Mouse (Mus musculus): ENCODE measurements around the gene Cyp4f39.

Cyp4f39 gene

DNA sequence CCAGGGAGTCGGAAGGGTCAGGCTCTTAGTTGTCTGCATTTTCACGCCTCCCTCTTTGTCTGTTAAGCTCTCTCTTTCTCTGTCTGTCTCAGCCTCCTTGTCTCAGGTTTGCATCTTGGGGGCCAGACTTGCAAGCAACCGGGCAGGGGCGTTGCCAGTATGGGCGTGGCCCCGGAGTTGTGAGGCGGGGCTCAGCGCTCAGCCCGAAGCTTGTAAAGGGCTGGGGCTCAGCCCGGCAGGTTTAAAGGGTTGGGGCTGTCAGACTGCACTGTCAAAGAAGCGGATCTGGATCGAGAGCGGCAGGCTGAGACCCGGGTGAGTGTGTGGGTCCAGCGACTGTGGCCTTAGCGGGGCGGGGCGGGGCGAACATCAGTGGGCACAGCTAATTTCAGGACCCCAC, at the start of gene Cyp4f39:
TSS of gene Cyp4f39 (plus strand) at position 242 of the 400 bp plus-strand sequence.
- no peak for DNase-seq (ENCODE audit: low read depth, low spot score)

DNA sequence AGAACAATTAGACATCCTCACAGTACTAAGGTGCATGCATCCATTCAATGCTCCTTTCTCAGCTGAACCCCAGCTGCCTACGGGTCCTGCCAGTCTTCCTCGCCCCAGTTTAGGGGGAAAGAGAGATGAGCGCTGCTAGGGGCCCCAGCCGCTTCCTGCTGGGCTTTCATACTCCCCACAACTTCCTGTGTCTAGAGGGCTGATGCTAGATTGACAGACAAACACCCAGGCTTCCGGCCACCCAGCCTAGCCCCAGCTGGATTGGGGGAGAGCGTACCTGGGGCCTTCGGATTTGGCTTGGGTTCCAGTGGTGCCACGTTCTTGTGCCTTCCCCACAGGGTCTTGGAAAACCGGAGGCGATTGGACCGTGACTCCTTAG, 49.8 kb upstream of the Cyp4f39 start:
- DNase-seq (ENCODE audit: low read depth, low spot score), result no peak

DNA sequence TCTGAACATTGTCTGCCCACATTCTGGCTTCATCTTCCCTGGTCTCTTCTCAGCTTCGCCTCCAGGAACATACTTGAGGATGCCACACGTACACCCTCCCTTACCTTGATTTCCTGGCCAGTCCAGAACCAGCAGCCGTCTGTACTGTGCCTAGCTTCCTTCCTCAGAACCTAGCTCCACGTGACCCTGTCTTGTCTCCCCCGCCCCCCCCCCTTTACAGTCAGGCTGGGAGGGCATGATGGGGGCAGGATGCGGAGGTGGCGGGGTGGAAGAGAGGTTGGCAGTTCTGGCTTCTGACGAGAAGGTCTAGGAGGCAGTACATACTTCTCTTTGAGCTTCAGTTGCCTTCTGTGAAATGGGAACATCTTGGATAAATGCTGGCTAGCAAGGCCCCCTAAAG, 49.1 kb upstream of the Cyp4f39 start, which contains the start of gene Rasal3:
TSS of gene Rasal3 (minus strand) at position 167 of the 400 bp plus-strand sequence.
- DNase-seq (ENCODE audit: low read depth, low spot score), result no peak

DNA sequence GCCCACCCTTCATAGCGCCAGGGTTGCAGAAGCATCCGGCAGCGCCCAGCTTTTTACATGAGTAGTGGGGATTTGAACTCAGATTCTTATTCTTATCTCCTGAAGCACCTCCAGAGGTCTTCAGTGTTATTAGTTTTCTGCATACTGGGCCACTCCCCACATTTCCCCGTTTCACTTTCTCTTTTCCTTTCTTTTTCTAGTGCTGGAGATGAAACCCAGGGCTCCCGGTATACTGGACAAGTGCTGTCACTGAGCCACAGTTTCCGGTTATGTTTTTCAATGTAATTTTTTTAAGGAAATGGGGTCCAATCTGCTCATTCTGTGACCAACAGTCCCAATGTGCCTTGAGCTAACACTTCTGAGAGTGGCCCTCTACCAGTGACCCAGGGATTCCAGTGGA, 40.6 kb upstream of the Cyp4f39 start:
- no peak for DNase-seq (ENCODE audit: low read depth, low spot score)

DNA sequence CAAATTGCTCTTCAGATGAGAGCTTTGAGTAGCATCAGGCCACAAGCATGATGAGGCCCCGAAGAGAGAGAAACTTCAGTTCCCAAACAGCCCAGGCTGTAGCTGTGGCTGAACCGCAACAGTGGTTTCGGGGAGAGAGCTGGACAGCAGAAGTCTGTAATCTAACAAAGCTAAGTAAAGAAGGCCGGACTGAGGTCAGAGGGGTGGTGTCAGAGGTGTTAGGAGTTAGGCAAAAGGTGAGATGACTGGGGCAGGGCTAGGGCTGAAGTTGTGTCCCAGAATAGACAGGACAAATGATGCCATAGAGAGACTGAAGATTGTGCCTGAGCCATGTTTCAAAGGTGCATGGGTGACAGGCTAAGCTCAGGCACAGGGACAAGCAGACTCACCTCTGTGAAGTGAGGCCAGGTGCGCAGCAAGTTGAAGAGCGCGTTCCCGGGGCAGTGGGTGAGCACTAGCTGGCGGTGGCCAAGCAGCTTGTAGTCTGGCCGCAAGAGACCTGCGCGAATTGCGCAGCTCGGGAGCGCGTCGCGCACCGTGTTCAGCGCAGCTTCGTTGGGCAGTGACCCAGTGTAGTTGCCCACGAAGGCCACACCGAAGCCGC, 37.0 kb upstream of the Cyp4f39 start:
- no peak for DNase-seq (ENCODE audit: low read depth, low spot score)

DNA sequence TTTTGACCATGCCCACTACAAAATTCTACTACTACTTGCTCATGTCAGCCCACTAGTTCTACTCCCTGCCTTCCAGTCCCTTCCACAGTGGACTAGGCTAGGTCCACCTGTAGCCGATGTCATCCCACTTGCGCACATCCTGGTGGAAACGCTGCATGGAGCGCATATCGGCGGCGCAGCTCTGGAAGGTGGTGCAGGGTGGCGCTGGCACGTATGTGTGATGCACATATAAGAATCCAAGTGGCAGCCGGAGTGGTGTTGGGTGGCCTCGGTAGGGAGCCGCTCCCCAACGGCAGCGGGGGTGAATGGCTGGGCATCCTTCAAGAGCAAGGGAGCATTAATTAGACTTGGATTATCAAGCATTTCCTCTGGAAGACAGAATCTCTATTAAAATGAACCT, 35.8 kb upstream of the Cyp4f39 start:
- no peak for DNase-seq (ENCODE audit: low read depth, low spot score)

DNA sequence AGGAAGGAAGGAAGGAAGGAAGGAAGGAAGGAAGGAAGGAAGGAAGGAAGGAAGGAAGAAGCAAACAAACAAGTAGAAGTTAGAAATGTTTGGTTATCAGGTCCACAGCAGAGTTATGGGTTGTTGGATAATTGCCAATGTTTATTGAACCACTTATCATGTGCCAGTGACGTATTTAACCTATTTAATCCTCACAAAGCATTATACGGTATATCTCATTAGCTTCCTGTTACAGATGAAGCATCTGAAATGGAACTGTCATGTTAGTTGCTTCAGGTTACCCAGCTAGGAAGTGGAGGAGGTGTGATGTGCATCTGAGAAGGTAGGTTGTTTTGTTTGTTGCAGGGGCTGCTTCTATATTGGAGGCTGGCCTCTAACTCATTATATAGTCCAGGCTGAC, 32.5 kb upstream of the Cyp4f39 start:
- no peak for DNase-seq (ENCODE audit: low read depth, low spot score)

DNA sequence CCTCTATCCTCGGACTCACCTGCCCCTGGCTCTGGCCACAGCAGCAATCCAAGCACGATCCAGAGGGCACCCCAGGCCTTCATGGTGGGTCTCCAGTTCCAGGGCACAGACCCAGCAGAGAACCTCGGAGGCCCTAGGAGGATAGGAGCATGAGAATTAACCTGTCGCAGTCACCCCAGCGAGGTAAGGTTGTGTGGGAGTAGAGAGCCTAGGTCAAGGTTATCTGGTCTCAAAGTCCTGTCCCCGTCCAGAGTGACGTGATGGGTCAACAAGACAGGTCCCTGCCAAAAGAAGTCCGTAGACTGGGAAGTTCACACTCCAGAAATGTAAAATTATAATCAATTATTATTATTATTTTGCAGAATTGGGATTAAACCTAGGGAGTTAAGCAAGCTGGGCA, 31.7 kb upstream of the Cyp4f39 start:
- no peak for DNase-seq (ENCODE audit: low read depth, low spot score)

DNA sequence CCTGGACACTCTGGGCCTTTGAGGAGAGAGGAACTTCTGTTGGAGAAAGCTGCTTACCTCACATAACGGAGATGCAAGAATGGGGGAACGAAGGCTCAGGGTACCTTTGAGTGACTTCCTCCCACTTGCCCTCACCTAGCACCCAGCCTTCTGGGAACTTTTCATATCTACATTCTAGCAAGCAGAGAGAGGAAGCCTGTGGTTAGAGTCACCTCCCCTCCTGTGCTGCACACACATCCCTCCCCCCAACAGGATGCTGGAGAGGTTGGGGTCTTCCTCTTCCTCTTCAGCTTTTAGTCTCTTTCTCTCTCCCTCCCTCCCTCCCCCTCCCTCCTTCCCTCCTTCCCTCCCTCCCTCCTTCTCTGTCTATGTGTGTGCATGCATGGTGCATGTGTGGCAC, 28.5 kb upstream of the Cyp4f39 start, which contains the start of gene Pglyrp2:
TSS of gene Pglyrp2 (minus strand) at position 134 of the 400 bp plus-strand sequence.
- no peak for DNase-seq (ENCODE audit: low read depth, low spot score)

DNA sequence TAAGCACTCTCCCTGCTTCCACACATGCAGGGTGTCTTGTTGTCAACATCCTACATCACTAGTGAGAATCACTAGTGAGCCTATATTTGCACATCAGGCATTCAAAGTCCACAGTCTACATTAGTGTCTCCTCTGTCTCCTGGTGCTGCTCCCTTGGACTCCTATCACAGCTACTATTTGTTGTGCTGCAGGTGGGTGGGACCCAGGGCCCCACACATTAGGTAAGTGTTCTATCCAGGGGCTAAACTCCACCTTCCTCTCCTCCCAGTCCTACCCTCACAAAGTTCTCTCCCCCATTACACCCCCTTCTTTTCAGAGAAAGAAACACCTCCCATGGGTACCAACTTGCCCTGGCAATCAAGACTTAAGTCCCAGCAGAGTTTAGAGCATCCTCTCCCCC, 25.9 kb upstream of the Cyp4f39 start:
- DNase-seq (ENCODE audit: low read depth, low spot score), result no peak

DNA sequence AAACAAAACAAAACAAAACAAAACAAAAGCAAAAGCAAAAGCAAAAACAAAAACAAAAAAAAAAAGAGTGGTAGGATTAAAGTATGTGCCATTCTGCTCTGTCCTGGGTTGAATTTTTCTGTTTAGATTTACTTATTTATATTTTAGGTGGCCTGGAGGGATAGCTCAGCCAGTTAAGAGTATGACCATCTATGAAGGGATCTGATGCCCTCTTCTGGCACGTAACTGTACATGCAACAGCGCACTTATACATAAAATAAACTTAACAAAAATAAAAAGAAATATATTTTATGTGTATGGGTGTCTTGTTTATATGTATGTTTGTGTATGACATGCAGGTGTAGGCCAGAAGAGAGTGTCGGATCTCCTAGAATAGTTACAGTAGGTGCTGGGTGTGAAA, 20.6 kb upstream of the Cyp4f39 start:
- DNase-seq (ENCODE audit: low read depth, low spot score), result peak; percentile 2

DNA sequence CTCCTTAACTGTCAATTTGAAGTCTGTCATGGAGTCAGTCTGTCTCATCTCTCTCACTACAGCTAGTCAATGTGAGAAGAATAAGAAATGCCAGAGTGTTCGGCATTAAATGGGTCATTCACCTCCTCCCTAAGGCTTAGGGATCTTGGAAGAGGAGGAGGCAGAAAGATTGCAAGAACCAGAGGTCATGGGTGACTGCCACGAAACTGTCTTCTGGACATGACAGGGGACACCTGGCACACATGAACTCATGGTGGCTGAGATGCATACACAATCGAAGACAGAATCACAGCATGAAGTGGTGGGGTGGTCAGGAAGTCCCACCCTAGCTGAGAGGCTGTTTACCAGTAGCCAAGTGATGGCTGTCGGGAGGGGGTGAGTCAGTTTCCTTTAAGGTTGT, 18.2 kb upstream of the Cyp4f39 start:
- no peak for DNase-seq (ENCODE audit: low read depth, low spot score)

DNA sequence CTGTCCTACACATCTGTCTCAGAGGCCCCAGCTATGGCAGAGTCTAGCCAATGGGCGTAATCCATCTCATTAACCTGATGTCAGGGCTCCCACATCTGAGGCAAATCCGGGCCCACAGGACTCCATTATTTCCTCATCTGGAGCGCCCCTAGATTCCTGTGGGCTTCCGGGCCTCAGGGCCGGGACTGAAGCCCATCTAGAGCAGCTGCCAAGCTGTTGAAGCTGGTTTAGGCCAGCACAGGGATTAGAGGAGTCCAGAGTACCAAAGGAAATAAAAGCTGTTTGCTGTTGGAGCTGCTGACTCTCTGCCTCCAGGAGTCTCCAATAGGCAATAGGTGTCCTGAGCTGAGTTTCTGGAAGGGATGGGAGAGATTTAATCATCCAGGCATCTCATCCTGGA, 17.4 kb upstream of the Cyp4f39 start:
- DNase-seq (ENCODE audit: low read depth, low spot score), result no peak

DNA sequence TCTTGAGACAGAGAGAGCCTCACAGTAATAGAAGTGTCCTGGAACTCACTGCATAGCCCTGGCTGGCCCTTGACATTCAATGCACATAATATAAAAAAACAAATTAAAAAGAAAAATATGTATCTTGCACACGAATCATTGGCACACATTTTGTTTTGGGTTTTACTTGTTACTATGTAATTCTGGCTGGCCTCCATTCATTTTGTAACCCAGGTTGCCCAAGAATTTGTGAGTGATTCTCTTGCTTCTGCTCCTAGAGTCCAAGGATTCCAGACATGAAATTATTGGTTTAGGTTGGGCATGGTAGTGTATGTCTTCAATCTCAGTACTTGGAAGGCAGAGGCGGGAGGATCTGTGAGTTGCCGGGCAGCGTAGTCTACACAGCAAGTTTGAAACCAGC, 15.4 kb upstream of the Cyp4f39 start:
- DNase-seq (ENCODE audit: low read depth, low spot score), result no peak

DNA sequence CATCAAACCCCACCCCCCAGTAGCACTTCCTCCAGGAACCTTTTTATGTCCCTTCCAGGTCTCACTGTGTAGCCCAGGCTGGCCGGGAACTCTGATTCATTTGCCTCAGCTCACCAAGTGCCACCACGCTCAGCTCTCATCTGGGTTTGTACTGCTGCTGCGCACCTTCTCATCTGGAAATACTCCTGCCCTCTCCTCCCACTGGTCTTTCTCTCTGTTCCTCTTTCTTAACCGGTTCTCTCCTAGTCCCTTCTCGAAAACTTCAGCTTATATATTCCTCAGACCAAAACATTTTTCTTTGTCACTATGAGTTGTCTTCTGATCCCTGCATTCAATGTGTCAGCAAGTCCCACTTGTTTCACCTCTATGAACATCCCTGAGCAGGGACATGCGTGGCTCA, 9.3 kb upstream of the Cyp4f39 start:
- DNase-seq (ENCODE audit: low read depth, low spot score), result no peak

DNA sequence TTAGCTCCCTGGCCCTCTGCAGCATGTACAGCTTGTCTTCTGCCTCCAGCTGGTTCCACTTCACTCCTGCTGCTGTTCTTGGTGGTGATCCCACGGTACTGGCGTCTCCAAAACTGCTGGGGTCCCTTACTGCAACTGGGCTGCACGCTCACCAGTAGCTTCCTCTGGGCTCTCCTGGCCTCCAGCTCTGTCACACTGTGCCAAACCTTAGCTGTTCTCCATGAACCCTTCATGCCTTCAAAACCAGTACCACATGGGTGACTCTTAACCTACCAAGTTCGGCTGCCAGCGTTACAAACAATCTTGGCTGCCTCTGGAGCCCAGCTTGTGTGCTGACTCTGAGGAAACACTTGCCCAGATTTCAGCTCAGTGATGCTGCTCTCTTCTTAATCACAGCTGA, 7.5 kb upstream of the Cyp4f39 start:
- DNase-seq (ENCODE audit: low read depth, low spot score), result no peak

DNA sequence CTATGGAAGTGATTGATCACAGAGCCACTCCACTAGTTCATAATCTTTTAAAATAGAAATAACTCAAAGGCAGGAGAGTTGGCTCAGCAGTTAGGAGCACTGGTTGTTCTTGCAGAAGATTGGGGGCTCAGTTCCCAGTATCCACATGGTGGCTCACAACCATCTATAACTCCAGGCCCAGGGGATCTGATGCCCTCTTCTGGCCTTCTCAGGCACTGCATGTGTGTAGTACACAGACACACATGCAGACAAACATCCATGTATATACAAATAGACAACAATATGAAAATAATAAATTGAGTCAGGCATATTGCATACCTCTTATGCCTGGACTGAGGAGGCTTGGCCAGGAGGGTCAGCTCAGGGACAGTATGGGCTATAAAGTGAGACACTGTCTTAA, 5.3 kb upstream of the Cyp4f39 start:
- DNase-seq (ENCODE audit: low read depth, low spot score), result no peak

DNA sequence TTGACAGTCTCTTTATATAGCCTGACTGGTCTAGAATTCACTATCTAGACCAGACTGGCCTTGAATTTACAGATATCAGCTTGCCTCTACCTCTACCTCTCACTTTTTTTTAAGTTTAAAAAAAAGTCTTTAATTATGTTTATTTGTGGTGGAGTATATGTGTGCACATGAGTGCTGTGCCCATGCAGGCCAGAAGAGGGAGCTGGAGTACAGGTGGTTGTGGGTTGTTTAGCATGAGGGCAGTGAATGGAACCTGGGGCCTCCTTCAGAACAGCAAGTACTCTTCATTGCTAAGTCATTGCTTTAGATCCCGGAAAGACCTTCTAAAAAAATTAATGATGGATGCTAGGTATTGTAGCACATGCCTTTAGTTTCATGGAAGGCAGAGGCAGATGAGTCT, 3.5 kb upstream of the Cyp4f39 start:
- DNase-seq (ENCODE audit: low read depth, low spot score), result no peak

DNA sequence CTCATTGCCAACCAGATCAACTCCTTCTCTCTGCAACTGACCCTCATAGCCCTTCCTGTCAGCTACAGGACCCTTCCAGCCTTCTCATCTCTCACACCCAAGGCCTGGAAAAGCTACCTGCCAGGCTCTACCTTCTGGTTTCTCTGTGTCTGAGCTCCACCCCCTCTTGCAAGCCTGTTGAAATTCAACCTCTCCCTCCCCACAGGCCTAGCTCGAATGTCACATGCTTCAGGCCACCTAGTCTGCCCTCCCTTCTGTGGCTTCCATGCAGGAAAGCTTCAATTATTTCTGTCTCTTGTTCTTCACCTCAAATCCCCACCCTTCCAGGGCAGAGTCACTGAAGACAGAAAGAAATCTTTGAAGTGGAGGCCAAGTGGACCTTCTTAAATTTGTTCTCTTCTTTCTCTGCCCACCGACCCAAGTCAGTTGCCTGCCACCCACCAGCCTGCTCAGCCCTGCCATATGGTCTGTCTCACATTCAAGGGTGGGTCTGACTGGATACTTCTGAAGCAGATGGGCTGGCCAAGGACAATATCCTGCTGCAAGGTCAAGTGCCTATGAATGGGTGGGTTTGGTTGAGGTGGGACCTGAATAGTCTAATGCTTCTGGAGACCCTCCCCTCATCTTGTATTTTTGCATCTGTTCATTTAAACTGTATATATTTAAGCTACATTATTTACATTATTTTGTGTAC, 1.5 kb upstream of the Cyp4f39 start:
- DNase-seq (ENCODE audit: low read depth, low spot score), result no peak

DNA sequence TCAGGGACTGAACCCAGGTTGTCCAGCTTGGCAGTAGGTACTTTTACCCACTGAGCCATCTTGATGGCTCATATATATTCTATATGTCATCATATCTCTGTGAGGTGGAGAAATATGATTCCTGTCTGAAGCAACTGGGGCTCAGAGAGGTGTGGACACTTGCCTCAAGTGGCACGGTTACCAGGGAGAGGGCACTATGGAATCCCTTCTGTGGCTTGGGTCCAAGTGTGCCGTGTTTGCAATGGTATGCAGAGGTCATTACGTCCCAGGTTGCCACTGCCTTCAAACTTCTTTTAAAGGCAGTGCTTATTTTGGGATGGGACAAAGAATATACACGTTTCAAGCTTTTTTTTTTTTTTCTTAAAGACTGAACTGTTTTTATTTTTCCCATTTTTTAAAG, 1.7 kb downstream of the Cyp4f39 start:
- DNase-seq (ENCODE audit: low read depth, low spot score), result no peak

DNA sequence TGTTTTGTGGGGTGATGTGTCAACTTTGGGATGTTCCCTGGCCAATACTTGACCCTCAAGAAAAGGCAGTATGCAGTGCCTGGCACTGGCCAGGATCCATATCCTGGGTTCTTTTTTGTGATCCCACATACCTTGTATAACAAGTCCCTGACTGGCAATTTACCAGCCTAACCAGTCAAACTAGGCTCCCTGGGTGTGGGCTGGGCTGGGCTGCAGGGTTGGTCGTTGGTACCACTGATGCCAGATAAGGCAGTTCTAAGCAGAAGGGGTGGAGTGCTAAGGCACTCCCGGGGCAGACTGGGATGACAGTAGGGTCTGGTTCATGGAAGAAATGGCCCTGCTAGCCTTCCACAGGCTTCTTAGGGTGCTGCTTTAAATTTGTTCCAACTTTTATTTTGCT, 2.5 kb downstream of the Cyp4f39 start:
- no peak for DNase-seq (ENCODE audit: low read depth, low spot score)

DNA sequence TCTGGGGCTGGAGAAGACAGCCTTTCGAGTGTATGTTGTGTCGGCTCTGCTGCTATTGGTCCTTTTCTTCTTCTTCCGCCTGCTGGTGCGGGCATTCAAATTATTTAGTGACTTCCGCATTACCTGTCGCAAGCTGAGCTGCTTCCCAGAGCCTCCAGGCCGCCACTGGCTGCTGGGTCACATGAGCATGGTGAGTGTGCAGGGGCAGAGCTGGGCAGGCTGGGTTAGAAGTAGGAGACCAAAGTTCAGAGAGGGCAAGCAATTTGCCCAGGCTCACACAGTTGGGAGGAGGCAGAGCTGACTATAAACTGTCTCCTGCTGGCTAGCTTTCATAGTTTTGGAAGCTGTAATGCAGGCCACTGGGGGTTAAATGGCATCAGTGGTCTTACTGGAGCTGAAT, 16.0 kb downstream of the Cyp4f39 start:
- no peak for DNase-seq (ENCODE audit: low read depth, low spot score)

DNA sequence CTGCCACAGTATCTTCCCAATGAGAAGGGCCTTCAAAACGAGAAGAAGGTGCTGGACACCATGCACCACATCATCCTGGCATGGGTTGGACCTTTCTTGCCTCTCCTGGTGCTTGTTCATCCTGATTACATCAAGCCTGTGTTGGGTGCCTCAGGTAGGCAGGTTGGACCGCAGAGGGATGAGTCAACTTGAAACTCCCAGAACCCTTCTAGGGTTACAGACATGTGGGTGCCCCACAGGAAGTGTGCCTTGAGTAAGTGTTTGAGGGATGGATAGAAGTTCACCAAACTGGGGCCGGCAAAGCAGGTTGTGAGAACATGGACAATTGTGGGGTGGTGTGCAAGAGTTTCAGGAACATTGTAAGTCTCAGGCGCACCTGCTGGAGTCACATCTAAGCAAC, 18.3 kb downstream of the Cyp4f39 start:
- DNase-seq (ENCODE audit: low read depth, low spot score), result no peak

DNA sequence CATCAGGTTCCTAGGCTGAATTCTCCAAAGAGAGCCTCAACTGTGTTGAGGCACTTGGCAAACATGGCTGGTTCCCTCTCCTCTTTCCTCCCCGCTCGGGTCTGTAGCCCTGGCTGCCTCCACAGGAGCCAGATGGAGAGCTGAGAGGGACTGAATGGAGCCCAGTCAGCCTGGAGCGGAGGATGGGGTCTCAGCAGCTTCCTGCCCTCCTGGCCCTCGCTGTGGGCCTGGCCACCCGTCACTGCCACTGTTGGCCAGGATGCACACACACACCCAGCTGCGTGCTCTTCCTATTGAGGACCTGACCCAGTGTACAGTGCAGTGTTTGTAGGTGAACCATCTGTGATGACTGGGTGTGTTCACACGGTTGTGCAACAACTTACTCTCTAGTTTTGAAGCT, 19.7 kb downstream of the Cyp4f39 start:
- DNase-seq (ENCODE audit: low read depth, low spot score), result no peak
